Mouse (Mus musculus): ENCODE data around the gene Slc43a2. TPM values are rescaled to one million over a fixed set of nuclear protein-coding genes. Genes with fewer than 3 reads are reported as not detected.

The Slc43a2 gene
- polyA plus RNA-seq, 1 experiment from 2014 or later = 12.1 TPM

- Histone ChIP-seq H3K9ac (replicated peaks) (peak overlapping the region; percentile 98), H3K4me1 (peaks cover 23% of the 10 kb centered on the region), H3K4me2 (replicated peaks) (peak overlapping the region; percentile 97), H3K9me3 (no peaks in the 10 kb centered on the region), H3K27ac (replicated peaks) (peak overlapping the region; percentile 99), H3K27me3 (no peaks in the 10 kb centered on the region), H3K4me3 (peak overlapping the region; percentile 92), H3K36me3 (no peaks in the 10 kb centered on the region)
- ATAC-seq (replicated peaks) = peak; percentile 15; the same call in 1 of the 2 replicates
- 14% methylated on average over 38 of the region's 38 CpGs for WGBS
Observed at GRCm38 (mm10) chr11:75532340-75533277, 1.1 kb downstream of the Slc43a2 start.

DNA sequence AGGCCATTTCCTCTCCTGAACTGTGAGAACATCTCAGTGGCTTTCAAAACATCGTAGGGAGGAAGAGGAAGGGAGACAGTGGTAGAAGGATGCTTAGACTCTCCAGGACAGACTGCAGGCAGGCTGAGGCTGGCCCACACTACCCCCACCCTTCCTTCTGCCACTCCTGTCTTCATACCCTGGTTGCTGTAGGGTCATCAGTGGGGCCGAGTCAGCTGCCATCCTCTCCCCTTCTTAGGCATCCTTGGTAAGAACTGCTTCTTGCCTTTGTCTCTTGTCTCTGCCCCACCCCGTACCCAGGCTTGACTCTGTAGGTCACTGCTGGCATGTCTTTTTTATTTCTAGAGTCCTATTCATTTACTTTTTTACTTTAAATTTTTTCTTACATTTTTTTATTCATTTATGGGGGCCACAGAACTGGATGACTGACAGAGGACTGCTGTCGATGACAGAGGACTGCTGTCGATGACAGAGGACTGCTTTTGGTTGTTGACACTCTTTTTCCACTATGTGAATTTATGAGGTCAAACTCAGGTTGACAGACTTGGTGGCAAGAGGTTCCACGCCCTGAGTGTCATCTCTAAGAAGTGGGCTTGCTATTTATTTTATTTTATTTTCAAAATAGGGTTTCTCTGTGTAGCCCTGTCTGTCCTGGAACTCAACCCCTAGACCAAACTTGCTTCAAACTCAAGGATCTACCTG is 2.0 kb downstream of the Slc43a2 start:
- Histone ChIP-seq H3K27me3 (no peaks in the 10 kb centered on the region), H3K36me3 (no peaks in the 10 kb centered on the region), H3K9ac (replicated peaks) (peak overlapping the region; percentile 98), H3K4me3 (peak overlapping the region; percentile 92), H3K9me3 (no peaks in the 10 kb centered on the region), H3K4me2 (replicated peaks) (peak overlapping the region; percentile 97), H3K27ac (replicated peaks) (peak overlapping the region; percentile 37), H3K4me1 (peaks cover 30% of the 10 kb centered on the region)
- ATAC-seq (replicated peaks) = no peak
- 83% methylated on average over 6 of the region's 6 CpGs for WGBS

DNA sequence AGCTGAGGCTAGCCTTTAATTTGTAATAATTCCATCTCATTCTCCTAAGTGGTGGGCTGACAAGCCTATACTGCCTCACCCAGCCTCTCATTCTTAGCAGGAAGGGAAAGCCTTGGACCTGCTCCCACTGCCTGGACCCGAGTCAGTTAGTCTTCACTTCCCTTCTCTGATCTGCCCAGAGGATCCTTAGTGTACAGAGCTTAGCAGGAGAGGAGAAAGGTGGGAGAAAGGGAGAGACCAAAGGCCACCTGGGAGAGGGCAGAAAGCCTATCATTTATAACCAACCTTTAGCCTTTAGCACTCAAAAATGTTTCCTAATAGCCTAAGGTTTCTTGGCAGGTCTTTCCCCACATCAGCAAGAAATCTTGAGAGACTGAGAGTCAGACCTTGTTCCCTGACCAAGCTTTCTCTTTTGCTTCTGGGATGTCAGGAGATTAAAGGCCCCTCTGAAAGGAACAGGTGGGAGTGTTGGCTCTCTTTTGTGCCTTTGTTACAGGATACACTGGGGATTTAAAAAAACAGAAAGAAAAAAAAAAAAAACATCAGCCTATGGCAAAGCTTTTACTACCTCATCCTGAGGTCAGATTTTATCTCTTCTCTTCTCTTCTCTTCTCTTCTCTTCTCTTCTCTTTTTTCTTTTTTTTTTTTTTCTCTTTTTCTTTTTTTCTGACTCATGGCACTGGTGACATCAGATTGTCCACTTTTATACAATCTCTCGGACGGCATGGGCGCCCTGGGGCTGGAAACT is 3.0 kb downstream of the Slc43a2 start:
- no peaks in the 10 kb centered on the region for H3K9me3 ChIP-seq
- no peak for ATAC-seq (replicated peaks)
- 45% methylated on average over 4 of the region's 4 CpGs for WGBS
- H3K9ac ChIP-seq (replicated peaks) = peak overlapping the region; percentile 2
- no peak overlapping the region for H3K27ac ChIP-seq (replicated peaks)
- H3K4me3 ChIP-seq = no peak overlapping the region
- H3K4me2 ChIP-seq (replicated peaks) = peak overlapping the region; percentile 97; the same call in 1 of the 2 replicates
- H3K4me1 ChIP-seq = peaks cover 35% of the 10 kb centered on the region
- H3K36me3 ChIP-seq = no peaks in the 10 kb centered on the region
- no peaks in the 10 kb centered on the region for H3K27me3 ChIP-seq

DNA sequence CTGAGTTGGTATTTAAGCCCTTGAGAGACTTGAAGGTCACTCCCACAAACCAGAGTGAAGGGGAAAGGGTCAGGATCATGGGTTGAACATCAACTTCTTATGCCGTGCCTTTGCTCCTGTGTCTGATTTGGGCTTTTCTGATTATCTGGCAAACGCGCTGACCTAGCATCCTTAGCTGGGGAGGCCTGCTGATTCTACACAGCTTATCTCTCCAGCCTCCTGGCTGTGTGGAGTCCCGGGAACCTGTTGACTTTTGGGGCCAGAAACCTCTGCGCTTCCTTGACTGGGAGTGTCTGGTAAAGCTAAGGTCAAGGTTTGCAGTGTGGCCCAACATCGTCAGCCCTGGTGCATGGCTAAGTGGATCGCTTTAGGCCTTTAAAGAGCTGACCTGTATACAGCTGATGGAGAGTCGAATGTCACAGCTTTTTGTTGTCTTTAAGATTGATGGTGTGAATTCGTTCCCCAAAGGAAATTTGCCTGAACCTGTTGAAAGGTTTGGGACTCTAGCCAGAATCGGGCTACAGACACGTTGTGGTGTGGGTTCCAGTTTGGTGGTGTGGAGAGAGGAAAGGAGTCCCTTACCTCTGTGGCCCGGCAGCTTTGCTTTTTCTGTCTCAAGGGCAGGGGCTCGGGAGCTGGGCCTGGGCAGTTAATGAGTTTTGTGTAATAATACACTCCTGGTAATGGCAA is 3.8 kb downstream of the Slc43a2 start:
- Histone ChIP-seq H3K9me3 (no peaks in the 10 kb centered on the region), H3K9ac (replicated peaks) (no peak overlapping the region; the same call in 1 of the 2 replicates), H3K4me1 (peaks cover 40% of the 10 kb centered on the region), H3K36me3 (no peaks in the 10 kb centered on the region), H3K27me3 (no peaks in the 10 kb centered on the region), H3K27ac (replicated peaks) (no peak overlapping the region), H3K4me3 (no peak overlapping the region), H3K4me2 (replicated peaks) (0 out of 2 replicates have a peak overlapping the region, but pooled peaks have one; percentile 17)
- WGBS = 54% methylated on average over 13 of the region's 13 CpGs
- no peak for ATAC-seq (replicated peaks)

DNA sequence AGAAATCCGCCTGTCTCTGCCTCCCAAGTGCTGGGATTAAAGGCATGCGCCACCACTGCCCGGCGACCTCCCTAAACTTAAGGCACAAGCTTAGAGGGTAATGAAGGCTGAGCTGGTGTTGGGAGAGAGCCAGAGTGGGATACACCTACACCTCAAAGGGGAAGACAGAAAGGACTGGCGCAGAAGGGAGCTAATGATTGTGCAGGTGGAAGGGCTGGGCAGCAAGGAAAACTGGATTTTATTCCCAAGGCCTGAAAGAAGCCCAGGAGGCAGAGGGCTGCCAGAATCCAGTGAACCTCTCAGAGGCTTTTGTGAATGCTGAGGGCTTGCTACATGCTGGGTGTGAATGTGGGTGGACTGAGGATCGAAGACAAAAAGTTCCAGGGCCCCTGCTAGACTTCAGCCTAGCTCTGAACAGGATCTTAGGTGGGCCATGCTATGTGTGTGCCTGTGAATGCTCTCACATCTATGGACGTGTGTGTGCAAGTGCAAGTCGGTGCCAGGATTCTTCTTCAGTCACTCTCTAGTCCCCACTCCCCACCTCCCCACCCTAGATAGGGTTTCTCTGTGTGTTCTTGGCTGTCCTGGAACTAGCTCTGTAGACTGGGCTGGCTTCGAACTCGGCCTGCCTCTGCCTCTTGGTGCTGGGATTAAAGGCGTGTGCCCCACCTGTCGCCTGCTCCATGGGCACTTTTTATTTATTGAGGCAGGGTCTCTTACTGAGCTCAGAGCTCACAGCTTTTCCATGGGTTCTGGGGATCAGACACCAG is 4.9 kb downstream of the Slc43a2 start:
- no peaks in the 10 kb centered on the region for H3K36me3 ChIP-seq
- H3K27me3 ChIP-seq = no peaks in the 10 kb centered on the region
- WGBS = 88% methylated on average over 12 of the region's 12 CpGs
- peaks cover 45% of the 10 kb centered on the region for H3K4me1 ChIP-seq
- H3K27ac ChIP-seq (replicated peaks) = no peak overlapping the region
- ATAC-seq (replicated peaks) = no peak
- no peak overlapping the region for H3K9ac ChIP-seq (replicated peaks)
- H3K4me3 ChIP-seq = no peak overlapping the region
- no peak overlapping the region for H3K4me2 ChIP-seq (replicated peaks)
- H3K9me3 ChIP-seq = no peaks in the 10 kb centered on the region

DNA sequence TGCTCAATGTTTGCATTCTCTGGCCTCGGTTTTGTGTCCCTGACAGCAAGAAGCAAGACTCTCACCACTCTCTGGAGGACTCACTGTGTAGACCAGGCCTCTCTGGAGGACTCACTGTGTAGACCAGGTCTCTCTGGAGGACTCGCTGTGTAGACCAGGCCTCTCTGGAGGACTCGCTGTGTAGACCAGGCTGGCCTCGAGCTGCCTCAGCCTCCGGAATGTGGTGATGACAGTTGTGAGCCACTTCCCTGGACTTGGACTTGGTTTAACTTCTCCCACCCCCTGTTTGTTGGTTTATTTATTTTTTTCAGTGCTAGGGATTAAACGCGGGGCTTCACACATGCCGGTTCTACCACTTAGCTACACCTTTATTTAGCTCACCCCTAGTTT is 5.5 kb downstream of the Slc43a2 start:
- Histone ChIP-seq H3K4me2 (replicated peaks) (no peak overlapping the region), H3K4me3 (no peak overlapping the region), H3K36me3 (no peaks in the 10 kb centered on the region), H3K27ac (replicated peaks) (no peak overlapping the region), H3K9ac (replicated peaks) (no peak overlapping the region), H3K4me1 (peaks cover 45% of the 10 kb centered on the region), H3K27me3 (no peaks in the 10 kb centered on the region), H3K9me3 (no peaks in the 10 kb centered on the region)
- WGBS = 92% methylated on average over 8 of the region's 8 CpGs
- ATAC-seq (replicated peaks) = no peak

DNA sequence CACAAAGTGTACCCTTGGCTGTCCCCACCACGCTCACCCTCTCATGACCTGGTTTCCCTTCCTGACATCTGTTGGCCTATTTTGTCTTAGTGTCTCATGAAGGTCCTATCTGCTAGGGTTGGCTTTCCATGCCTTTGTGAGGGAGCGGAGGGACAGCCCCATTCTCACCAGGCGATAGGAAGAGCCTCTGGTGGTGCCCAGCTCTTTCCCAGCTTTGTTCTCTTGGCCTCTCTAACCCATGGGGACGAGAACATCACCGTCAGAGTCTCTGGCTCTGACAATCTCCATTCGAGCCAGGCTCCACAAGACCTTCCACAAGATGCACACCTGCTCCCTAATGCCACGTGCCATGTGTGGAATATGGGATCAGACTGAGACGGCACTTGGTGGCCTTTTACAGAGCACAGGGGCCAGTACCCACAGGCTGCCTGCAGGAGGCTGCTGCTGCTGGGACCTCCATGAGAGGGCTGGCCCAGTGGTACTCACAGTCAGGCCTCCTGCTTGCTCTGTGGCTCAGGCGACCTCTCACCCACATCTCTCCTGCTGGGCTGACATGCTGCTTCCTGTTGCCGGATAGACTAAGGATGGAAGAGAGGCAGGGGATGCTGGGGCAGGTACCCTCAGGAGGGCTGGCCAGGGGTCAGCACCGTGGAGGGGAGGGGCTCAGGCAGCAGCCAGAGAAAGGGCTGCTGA is 6.1 kb downstream of the Slc43a2 start:
- 45% methylated on average over 11 of the region's 11 CpGs for WGBS
- ATAC-seq (replicated peaks) = peak; percentile 33; the same call in 1 of the 2 replicates
- Histone ChIP-seq H3K4me3 (no peak overlapping the region), H3K4me2 (replicated peaks) (no peak overlapping the region), H3K9ac (replicated peaks) (no peak overlapping the region), H3K36me3 (no peaks in the 10 kb centered on the region), H3K27me3 (no peaks in the 10 kb centered on the region), H3K9me3 (no peaks in the 10 kb centered on the region), H3K4me1 (peaks cover 38% of the 10 kb centered on the region), H3K27ac (replicated peaks) (0 out of 2 replicates have a peak overlapping the region, but pooled peaks have one; percentile 14)

GRCm38 (mm10) chr11:75538184-75538969 is 6.9 kb downstream of the Slc43a2 start:
- Histone ChIP-seq H3K27ac (replicated peaks) (0 out of 2 replicates have a peak overlapping the region, but pooled peaks have one; percentile 3), H3K27me3 (no peaks in the 10 kb centered on the region), H3K4me3 (no peak overlapping the region), H3K4me1 (peaks cover 31% of the 10 kb centered on the region), H3K9ac (replicated peaks) (no peak overlapping the region), H3K9me3 (no peaks in the 10 kb centered on the region), H3K4me2 (replicated peaks) (no peak overlapping the region), H3K36me3 (no peaks in the 10 kb centered on the region)
- WGBS = 64% methylated on average over 9 of the region's 9 CpGs
- ATAC-seq (replicated peaks) = no peak

DNA sequence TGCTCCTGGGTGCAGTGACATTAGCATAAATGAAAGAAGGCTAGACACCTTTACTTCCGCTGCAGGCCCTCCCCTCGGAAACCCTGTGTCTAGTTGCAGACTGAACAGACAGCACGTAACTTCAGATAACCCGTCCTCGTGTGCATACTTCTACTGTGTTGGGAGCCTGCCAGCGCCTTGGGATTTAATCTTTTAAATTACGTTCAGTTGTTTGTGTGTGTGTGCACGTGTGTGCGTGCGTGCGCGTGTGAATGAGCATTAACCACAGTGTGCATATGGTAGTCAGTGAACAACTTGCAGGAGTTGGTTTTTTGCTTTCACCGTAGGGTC is 7.4 kb downstream of the Slc43a2 start:
- ATAC-seq (replicated peaks) = no peak
- H3K36me3 ChIP-seq = no peaks in the 10 kb centered on the region
- peaks cover 27% of the 10 kb centered on the region for H3K4me1 ChIP-seq
- H3K27me3 ChIP-seq = no peaks in the 10 kb centered on the region
- no peak overlapping the region for H3K4me3 ChIP-seq
- H3K9me3 ChIP-seq = no peaks in the 10 kb centered on the region
- H3K27ac ChIP-seq (replicated peaks) = no peak overlapping the region
- no peak overlapping the region for H3K4me2 ChIP-seq (replicated peaks)
- no peak overlapping the region for H3K9ac ChIP-seq (replicated peaks)
- WGBS = 79% methylated on average over 13 of the region's 13 CpGs

GRCm38 (mm10) chr11:75540209-75540608 is 8.7 kb downstream of the Slc43a2 start:
- H3K4me3 ChIP-seq = no peak overlapping the region
- no peak overlapping the region for H3K4me2 ChIP-seq (replicated peaks)
- 83% methylated on average over 8 of the region's 8 CpGs for WGBS
- H3K9me3 ChIP-seq = no peaks in the 10 kb centered on the region
- ATAC-seq (replicated peaks) = no peak
- peaks cover 23% of the 10 kb centered on the region for H3K4me1 ChIP-seq
- H3K27ac ChIP-seq (replicated peaks) = peak overlapping the region; percentile 47
- no peak overlapping the region for H3K9ac ChIP-seq (replicated peaks)
- no peaks in the 10 kb centered on the region for H3K27me3 ChIP-seq
- H3K36me3 ChIP-seq = no peaks in the 10 kb centered on the region

All from forebrain, embryonic 15.5 days (tissue).